Mouse (Mus musculus) ES-E14 (cell line): ENCODE measurements around the gene Pak7. TPM values are rescaled to one million over a fixed set of nuclear protein-coding genes. Genes with fewer than 3 reads are reported as not detected.

ENCODE experiments used
- DNase-seq: peaks from one replicate; pipeline ENCODE4 v3.0.0-alpha.2; 2013; ENCODE audit warnings: low read depth, low spot score
- H3K27ac ChIP-seq: 2 replicates; pipeline ENCODE4 v1.5.1; 2012; ENCODE audit warnings: low read depth, mild to moderate bottlenecking, low read length, moderate library complexity, mixed read lengths; ENCODE audit not compliant: poor library complexity, insufficient read depth, severe bottlenecking
- H3K36me3 ChIP-seq: 2 replicates; pipeline ENCODE4 v1.6.1; 2012; ENCODE audit warnings: mild to moderate bottlenecking, low read length, moderate library complexity, mixed read lengths; ENCODE audit not compliant: control insufficient read depth, poor library complexity, insufficient read depth, severe bottlenecking
- H3K4me1 ChIP-seq, 2 experiments: fragments of 150-350 bp in 1 of 2; sonication (generic) in 1 of 2; 2 replicates each; pipeline ENCODE4 v1.6.1; 2012; ENCODE audit warnings: low read length in 2 of 2, mild to moderate bottlenecking in 1 of 2, mixed read lengths in 1 of 2; ENCODE audit not compliant: control insufficient read depth in 2 of 2, insufficient read depth in 2 of 2, poor library complexity in 1 of 2
- H3K4me3 ChIP-seq, 2 experiments: fragments of 150-350 bp in 1 of 2; sonication (generic) in 1 of 2; 2 replicates each; pipeline ENCODE4 v1.5.1; 2012; ENCODE audit warnings: low read length in 2 of 2, low read depth in 1 of 2, mild to moderate bottlenecking in 1 of 2, mixed read lengths in 1 of 2; ENCODE audit not compliant: insufficient read depth in 1 of 2, poor library complexity in 1 of 2, severe bottlenecking in 1 of 2
- H3K9ac ChIP-seq: 2 replicates; pipeline ENCODE4 v1.6.1; 2012; ENCODE audit warnings: low read depth, mild to moderate bottlenecking, low read length, mixed read lengths; ENCODE audit not compliant: poor library complexity, insufficient read depth, severe bottlenecking
- H3K9me3 ChIP-seq: fragments of 150-350 bp; sonication (generic); 2 replicates; pipeline ENCODE4 v1.6.1; 2012; ENCODE audit warnings: low read depth, mild to moderate bottlenecking, low read length; ENCODE audit not compliant: control insufficient read depth, insufficient read depth
- CHD2 ChIP-seq: IDR thresholded peaks from 2 replicates; pipeline ENCODE4 v1.6.1; 2014; ENCODE audit warnings: mild to moderate bottlenecking, low read depth, low read length, inconsistent platforms
- HCFC1 ChIP-seq: IDR thresholded peaks from 2 replicates; pipeline ENCODE4 v1.6.1; 2012; ENCODE audit warnings: low read length, inconsistent platforms, borderline replicate concordance; ENCODE audit not compliant: insufficient read depth
- MAFK ChIP-seq: IDR thresholded peaks from 2 replicates; pipeline ENCODE4 v1.6.1; 2014; ENCODE audit warnings: mild to moderate bottlenecking, low read depth, low read length, inconsistent platforms; ENCODE audit not compliant: insufficient read depth
- ZC3H11A ChIP-seq: IDR thresholded peaks from 2 replicates; pipeline ENCODE4 v1.6.1; 2012; ENCODE audit warnings: low read depth, mild to moderate bottlenecking, inconsistent platforms, low read length, borderline replicate concordance
- ZNF384 ChIP-seq: IDR thresholded peaks from 2 replicates; pipeline ENCODE4 v1.6.1; 2012; ENCODE audit warnings: low read depth, low read length, inconsistent platforms
- in situ Hi-C, 2 experiments: fragments of 600-800 bp; cut with MboI; formaldehyde crosslinking; loops; one replicate each; pipeline ENCODE4 v1.15.1; 2025; ENCODE audit warnings: low sequenced_read_pairs in 2 of 2, inconsistent platforms in 1 of 2; ENCODE audit not compliant: unreplicated experiment in 2 of 2
- total RNA-seq: library from RNA; depleted of rRNA; stranded (reverse); fragments of 300-350 nt; gene quantifications from 2 replicates; pipeline ENCODE4 v1.2.3, GENCODE M21; 2012

Pak7 gene
- total RNA-seq, 1 experiment = 0.22 TPM

GRCm38 (mm10) chr2:136097143-136097542 is 290.6 kb downstream of the Pak7 start:
- Histone ChIP-seq H3K27ac (no peak overlapping the region), H3K4me3 (no peak overlapping the region), H3K36me3 (no peaks in the 10 kb centered on the region), H3K9me3 (no peaks in the 10 kb centered on the region), H3K9ac (no peak overlapping the region), H3K4me1 (no peaks in the 10 kb centered on the region)
- TF ChIP-seq MAFK (no peak), ZC3H11A (no peak), HCFC1 (no peak), ZNF384 (no peak), CHD2 (no peak)
- in situ Hi-C loops = no loop called here
- DNase-seq = no peak

GRCm38 (mm10) chr2:136095978-136096377 is 291.8 kb downstream of the Pak7 start:
- no peak overlapping the region for H3K4me3 ChIP-seq
- H3K4me1 ChIP-seq = no peaks in the 10 kb centered on the region
- no peak overlapping the region for H3K27ac ChIP-seq
- no peak overlapping the region for H3K9ac ChIP-seq
- H3K9me3 ChIP-seq = no peaks in the 10 kb centered on the region
- DNase-seq = no peak
- H3K36me3 ChIP-seq = no peaks in the 10 kb centered on the region
- in situ Hi-C loops = no loop called here
- no peak for TF ChIP-seq CHD2
- TF ChIP-seq HCFC1 = no peak
- no peak for TF ChIP-seq ZC3H11A
- no peak for TF ChIP-seq ZNF384
- no peak for TF ChIP-seq MAFK

- Histone ChIP-seq H3K4me3 (no peak overlapping the region), H3K27ac (no peak overlapping the region), H3K36me3 (no peaks in the 10 kb centered on the region), H3K9ac (no peak overlapping the region), H3K4me1 (0 out of 4 replicates have a peak, but pooled peaks cover 0 to 2% of the 10 kb centered on the region in 2 experiments), H3K9me3 (no peaks in the 10 kb centered on the region)
- TF ChIP-seq ZNF384 (no peak), CHD2 (no peak), HCFC1 (no peak), MAFK (no peak), ZC3H11A (no peak)
- DNase-seq = no peak
- in situ Hi-C loops = no loop called here
These were observed 323.4 kb downstream of the Pak7 start for GRCm38 (mm10) chr2:136064356-136064755.

GRCm38 (mm10) chr2:136059029-136059669 is 328.6 kb downstream of the Pak7 start:
- DNase-seq = no peak
- H3K27ac ChIP-seq = no peak overlapping the region
- in situ Hi-C loops = no loop called here
- no peaks in the 10 kb centered on the region for H3K9me3 ChIP-seq
- no peak for TF ChIP-seq HCFC1
- TF ChIP-seq ZNF384 = no peak
- TF ChIP-seq MAFK = no peak
- no peak for TF ChIP-seq CHD2
- no peak for TF ChIP-seq ZC3H11A
- H3K9ac ChIP-seq = peak overlapping the region; percentile 28; the same call in 1 of the 2 replicates
- H3K4me3 ChIP-seq = peak overlapping the region; percentile 57 to 64
- H3K36me3 ChIP-seq = no peaks in the 10 kb centered on the region
- peaks cover 0 to 8% of the 10 kb centered on the region in 2 experiments; a peak in 1 of 4 replicates for H3K4me1 ChIP-seq

DNA sequence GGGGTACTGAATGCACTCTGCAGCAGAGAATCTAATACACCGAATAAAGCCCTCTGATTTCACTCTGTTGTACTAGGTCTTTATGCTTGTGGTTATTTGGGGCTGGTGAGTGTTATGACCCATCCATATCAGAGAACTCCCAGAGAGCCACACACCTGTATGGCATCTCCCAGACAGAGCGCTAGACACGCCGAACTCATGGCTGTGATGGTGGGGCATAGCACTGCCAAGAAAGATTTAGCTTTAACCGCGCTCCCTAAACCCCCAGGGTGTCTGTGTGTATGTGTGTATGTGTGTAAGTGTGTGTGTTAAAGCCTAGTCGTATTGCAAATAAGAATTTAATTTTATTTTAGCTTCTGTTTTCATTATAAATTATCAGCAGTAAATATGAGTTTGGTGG is 329.4 kb downstream of the Pak7 start:
- H3K9me3 ChIP-seq = no peaks in the 10 kb centered on the region

More for the DNA sequence above, 329.4 kb downstream of the Pak7 start:
- no peak for TF ChIP-seq ZC3H11A
- no peak for TF ChIP-seq MAFK
- TF ChIP-seq HCFC1 = no peak
- TF ChIP-seq ZNF384 = no peak
- no peak for TF ChIP-seq CHD2
- H3K36me3 ChIP-seq = no peaks in the 10 kb centered on the region
- no peak overlapping the region for H3K9ac ChIP-seq
- H3K27ac ChIP-seq = no peak overlapping the region
- peak overlapping the region; percentile 10 to 21; a peak in 1 of 4 replicates for H3K4me3 ChIP-seq
- peaks cover 0 to 8% of the 10 kb centered on the region in 2 experiments; a peak in 1 of 4 replicates for H3K4me1 ChIP-seq
- DNase-seq = no peak
- in situ Hi-C loops = no loop called here
